Mouse (Mus musculus): ENCODE measurements around the gene Gadd45gip1. TPM values are rescaled to one million over a fixed set of nuclear protein-coding genes. Genes with fewer than 3 reads are reported as not detected.

Gadd45gip1 gene
- polyA plus RNA-seq, 1 experiment from 2014 or later, result 36.3 TPM

GRCm38 (mm10) chr8:84847684-84848435 lies 16.5 kb downstream of the Gadd45gip1 start:
- no peak for TF ChIP-seq CTCF (IDR thresholded peaks at IDR 0.05; ENCODE audit: low read depth)
- peak overlapping the region; percentile 84 for H3K27ac ChIP-seq (ENCODE audit: low read depth, low read length)
- peak overlapping the region; percentile 77 for H3K4me2 ChIP-seq (replicated peaks; ENCODE audit: low read depth)
- peak overlapping the region; percentile 53 for H3K9ac ChIP-seq (ENCODE audit: low read depth, low read length)
- 30% methylated on average over 6 of the region's 6 CpGs for WGBS
- H3K27me3 ChIP-seq (replicated peaks; ENCODE audit: control insufficient read depth, insufficient read depth, low read length), result no peaks in the 10 kb centered on the region
- no peak for ATAC-seq
- H3K4me3 ChIP-seq (ENCODE audit: low read depth, low read length), result peak overlapping the region; percentile 94
- H3K4me1 ChIP-seq (replicated peaks; ENCODE audit: control insufficient read depth, insufficient read depth, low read length), result peaks cover 7% of the 10 kb centered on the region; the same call in 1 of the 2 replicates
- no peaks in the 10 kb centered on the region for H3K9me3 ChIP-seq (ENCODE audit: control insufficient read depth)
- H3K36me3 ChIP-seq (ENCODE audit: control insufficient read depth, insufficient read depth), result peaks cover 25% of the 10 kb centered on the region

- H3K9me3 ChIP-seq (ENCODE audit: control insufficient read depth), result no peaks in the 10 kb centered on the region
- no peak overlapping the region for H3K9ac ChIP-seq (ENCODE audit: low read depth, low read length)
- peaks cover 21% of the 10 kb centered on the region for H3K36me3 ChIP-seq (ENCODE audit: control insufficient read depth, insufficient read depth)
- no peak overlapping the region for H3K27ac ChIP-seq (ENCODE audit: low read depth, low read length)
- ATAC-seq, result no peak
- 96% methylated on average over 3 of the region's 3 CpGs for WGBS
- no peak overlapping the region for H3K4me2 ChIP-seq (replicated peaks; ENCODE audit: low read depth)
- H3K4me1 ChIP-seq (replicated peaks; ENCODE audit: control insufficient read depth, insufficient read depth, low read length), result 0 out of 2 replicates have a peak, but pooled peaks cover 3% of the 10 kb centered on the region
- TF ChIP-seq CTCF (IDR thresholded peaks at IDR 0.05; ENCODE audit: low read depth), result no peak
- no peaks in the 10 kb centered on the region for H3K27me3 ChIP-seq (replicated peaks; ENCODE audit: control insufficient read depth, insufficient read depth, low read length)
- no peak overlapping the region for H3K4me3 ChIP-seq (ENCODE audit: low read depth, low read length)
Observed at GRCm38 (mm10) chr8:84856434-84856833, 25.1 kb downstream of the Gadd45gip1 start.

- Histone ChIP-seq H3K4me3 (ENCODE audit: low read depth, low read length) (peak within 1 kb of the TSS; percentile 93), H3K36me3 (ENCODE audit: control insufficient read depth, insufficient read depth) (peaks cover 26% of the 10 kb centered on the region), H3K27me3 (replicated peaks; ENCODE audit: control insufficient read depth, insufficient read depth, low read length) (no peaks in the 10 kb centered on the region), H3K4me1 (replicated peaks; ENCODE audit: control insufficient read depth, insufficient read depth, low read length) (0 out of 2 replicates have a peak, but pooled peaks cover 3% of the 10 kb centered on the region), H3K27ac (ENCODE audit: low read depth, low read length) (peak within 1 kb of the TSS; percentile 70), H3K9me3 (ENCODE audit: control insufficient read depth) (no peaks in the 10 kb centered on the region), H3K4me2 (replicated peaks; ENCODE audit: low read depth) (peak within 1 kb of the TSS; percentile 77), H3K9ac (ENCODE audit: low read depth, low read length) (peak within 1 kb of the TSS; percentile 86)
- WGBS, result under 1% methylated on average over 39 of the region's 39 CpGs
- peak; percentile 88 for ATAC-seq
- no peak for TF ChIP-seq CTCF (IDR thresholded peaks at IDR 0.05; ENCODE audit: low read depth)
Observed at GRCm38 (mm10) chr8:84856864-84857441, 25.6 kb downstream of the Gadd45gip1 start, which contains the start of gene Farsa. Gene Farsa (plus strand): TSS chr8:84856989.

DNA sequence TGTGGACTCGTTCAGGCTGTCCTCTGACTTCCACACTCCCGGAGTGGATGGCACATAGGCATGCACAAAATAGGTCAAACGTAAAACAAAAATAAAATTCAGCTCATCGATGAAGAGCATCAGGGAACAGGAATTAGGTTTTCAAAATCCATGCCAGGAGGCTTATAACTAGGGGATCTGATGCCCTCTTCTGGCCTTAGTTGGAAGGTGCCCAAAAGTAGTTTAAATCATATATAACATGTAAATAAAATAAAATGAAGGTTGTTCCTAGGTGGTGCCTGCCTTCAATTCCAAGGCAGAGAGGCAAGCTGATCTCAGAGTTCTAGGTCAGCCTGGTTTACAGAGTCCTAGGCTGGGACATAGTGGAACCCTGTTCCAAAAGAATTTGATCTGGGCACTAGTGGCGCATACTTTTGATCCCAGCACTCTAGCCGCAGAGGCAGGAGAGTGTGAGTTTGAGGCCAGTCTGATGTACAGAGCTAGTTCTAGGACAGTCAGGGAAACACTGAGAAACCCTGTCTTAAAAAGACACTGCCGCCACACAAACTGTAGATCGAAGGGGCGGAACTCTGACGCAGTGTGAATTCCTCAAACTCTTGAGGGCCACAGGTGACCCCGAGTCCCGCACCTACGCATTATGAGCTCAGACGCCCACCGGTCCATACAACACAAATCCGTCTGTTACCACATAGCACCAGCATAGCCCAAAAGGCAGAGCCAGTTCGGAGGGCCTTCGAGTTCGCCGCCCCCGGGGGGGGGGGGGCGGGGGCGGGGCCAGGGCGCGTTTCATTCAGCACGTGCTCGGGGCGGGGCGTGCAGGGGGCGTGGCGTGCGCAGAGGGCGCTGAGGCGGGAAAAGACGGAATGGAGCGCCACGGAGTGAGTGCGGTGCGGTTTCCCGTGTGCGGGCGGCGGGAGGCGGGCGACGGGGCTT lies 40.3 kb downstream of the Gadd45gip1 start, which contains the start of gene Syce2:
Gene Syce2 (plus strand): TSS at position 736 of the 933 bp plus-strand sequence.
- Histone ChIP-seq H3K9ac (ENCODE audit: low read depth, low read length) (peak within 1 kb of the TSS; percentile 42), H3K27ac (ENCODE audit: low read depth, low read length) (peak within 1 kb of the TSS; percentile 0; the same call in 1 of the 2 replicates), H3K4me1 (replicated peaks; ENCODE audit: control insufficient read depth, insufficient read depth, low read length) (peaks cover 7% of the 10 kb centered on the region; the same call in 1 of the 2 replicates), H3K4me2 (replicated peaks; ENCODE audit: low read depth) (peak within 1 kb of the TSS; percentile 82), H3K36me3 (ENCODE audit: control insufficient read depth, insufficient read depth) (peaks cover 28% of the 10 kb centered on the region), H3K9me3 (ENCODE audit: control insufficient read depth) (no peaks in the 10 kb centered on the region), H3K27me3 (replicated peaks; ENCODE audit: control insufficient read depth, insufficient read depth, low read length) (no peaks in the 10 kb centered on the region), H3K4me3 (ENCODE audit: low read depth, low read length) (peak within 1 kb of the TSS; percentile 43)
- WGBS, result 15% methylated on average over 38 of the region's 46 CpGs
- peak; percentile 64 for TF ChIP-seq CTCF (IDR thresholded peaks at IDR 0.05; ENCODE audit: low read depth)
- ATAC-seq, result peak; percentile 57

DNA sequence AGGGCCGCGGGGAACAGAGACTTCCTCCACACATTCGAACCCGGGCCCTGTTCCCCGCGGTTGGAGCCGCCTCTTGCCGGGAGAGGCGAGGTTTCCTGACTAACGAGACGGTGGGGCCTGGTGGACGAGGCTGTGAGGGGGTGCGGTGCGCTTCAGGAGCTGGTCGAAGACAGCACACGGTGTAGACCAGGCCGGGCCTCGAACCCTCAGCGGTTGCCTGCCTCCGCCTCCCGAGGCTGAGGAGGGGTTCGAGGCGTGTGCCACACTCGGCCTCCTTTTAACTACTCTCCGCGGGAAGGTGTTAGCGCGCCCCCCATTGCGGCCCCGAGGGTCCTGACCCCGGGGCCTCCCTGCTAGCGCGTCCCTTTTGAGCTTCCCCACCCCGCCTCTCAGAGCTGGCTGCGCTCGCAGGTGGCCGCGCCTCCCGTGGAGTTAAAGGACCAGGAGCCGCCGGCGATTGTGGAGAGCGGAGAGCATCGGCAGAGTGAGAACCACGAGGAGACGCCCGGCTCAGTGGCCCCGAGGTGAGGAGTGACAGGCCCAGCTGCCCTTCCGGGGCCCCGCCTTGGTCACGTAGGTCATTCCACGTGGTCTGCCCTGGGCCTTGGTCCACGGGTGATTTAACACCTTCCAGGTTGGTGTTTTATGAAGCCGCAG lies 41.1 kb downstream of the Gadd45gip1 start:
- Histone ChIP-seq H3K9me3 (ENCODE audit: control insufficient read depth) (no peaks in the 10 kb centered on the region), H3K4me3 (ENCODE audit: low read depth, low read length) (peak overlapping the region; percentile 43), H3K4me2 (replicated peaks; ENCODE audit: low read depth) (peak overlapping the region; percentile 82), H3K4me1 (replicated peaks; ENCODE audit: control insufficient read depth, insufficient read depth, low read length) (peaks cover 7% of the 10 kb centered on the region; the same call in 1 of the 2 replicates), H3K27ac (ENCODE audit: low read depth, low read length) (no peak overlapping the region), H3K36me3 (ENCODE audit: control insufficient read depth, insufficient read depth) (peaks cover 22% of the 10 kb centered on the region; the same call in 1 of the 2 replicates), H3K9ac (ENCODE audit: low read depth, low read length) (peak overlapping the region; percentile 42), H3K27me3 (replicated peaks; ENCODE audit: control insufficient read depth, insufficient read depth, low read length) (no peaks in the 10 kb centered on the region)
- ATAC-seq, result peak; percentile 59
- no peak for TF ChIP-seq CTCF (IDR thresholded peaks at IDR 0.05; ENCODE audit: low read depth)
- 2% methylated on average over 51 of the region's 54 CpGs for WGBS
